ENCODE assay signal across 17 mouse cellular contexts in the genomic region with DNA sequence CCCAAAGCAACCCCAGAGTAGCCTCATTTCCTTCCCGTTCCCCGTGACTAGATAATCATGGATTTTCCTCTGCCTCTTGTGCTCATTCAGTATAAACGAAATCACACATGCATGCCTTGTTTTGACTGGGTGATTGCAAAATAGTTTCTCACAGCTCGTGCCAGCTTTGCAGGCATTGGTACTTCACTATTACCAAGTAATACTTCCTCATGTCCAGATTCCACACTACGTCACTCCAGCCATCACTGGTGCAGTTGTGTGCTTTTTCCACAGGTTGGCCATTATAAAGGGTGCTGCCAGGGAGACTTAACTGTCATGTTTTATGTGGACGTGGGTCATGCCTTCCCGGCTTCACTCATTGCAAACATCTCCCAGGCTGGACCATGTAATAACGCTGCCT.
DNase-seq lines count a peak whose midpoint lies in the region.
"Had no signal": no experiment of that assay in that cellular context is flagged by ENCODE, and none has a peak within 500 bp of the region (broad histone marks: within the 10 kb centered on the region; RNA-seq: fewer than 3 reads in every experiment).

No protein-coding gene starts in this region.

- peak; percentile 81 for DNase-seq in heart, adult 11 months
- DNase-seq in heart, postnatal 25 days (ENCODE audit: low spot score): no peak
- DNase-seq in lung, adult 18-20 months: peak; percentile 20 to 54
- DNase-seq in lung, postnatal 14 days: no peak
- peak; percentile 62 for DNase-seq in lung, postnatal 36 days
- no peak for DNase-seq in lung, postnatal 4 days
- DNase-seq in embryo, embryonic 10.5 days (ENCODE audit: low spot score): no peak
- DNase-seq: adrenal gland, adult 2 months; adrenal gland, postnatal 14 days; cerebellum, adult 11 months; cerebellum, adult 2 months; cerebellum, adult 9-11 months; cerebellum, postnatal 25 days; embryo, embryonic 11 days; gastrocnemius, postnatal 10 days; gastrocnemius, postnatal 36 days; heart, postnatal 36 days had no signal

- intact Hi-C loops in heart, postnatal 25 days (cut with DNase I): no loop called here

Comparison
In these comparisons a context has a peak if more than half of its experiments do, and no peak if none do; other contexts are left out.
1. DNase-seq: peak in heart, adult 11 months (single experiment), lung, adult 18-20 months (2 of 2) and lung, postnatal 36 days (single experiment); none in heart, postnatal 25 days (single experiment), lung, postnatal 14 days (single experiment), lung, postnatal 4 days (0 of 2) and embryo, embryonic 10.5 days (single experiment).